Mouse (Mus musculus): Measurements from ENCODE around the gene Nr2c2ap.

Gene Nr2c2ap

GRCm38 (mm10) chr8:70111192-70111795 lies 19.8 kb upstream of the Nr2c2ap start:
- no peak for TF ChIP-seq GATA4 (IDR thresholded peaks at IDR 0.05; ENCODE audit: insufficient replicate concordance, low read length)

GRCm38 (mm10) chr8:70112401-70113016 lies 18.6 kb upstream of the Nr2c2ap start:
- no peak for TF ChIP-seq GATA4 (IDR thresholded peaks at IDR 0.05; ENCODE audit: insufficient replicate concordance, low read length)

- TF ChIP-seq GATA4 (IDR thresholded peaks at IDR 0.05; ENCODE audit: insufficient replicate concordance, low read length): no peak
Observed at GRCm38 (mm10) chr8:70114488-70114887, 16.6 kb upstream of the Nr2c2ap start.

GRCm38 (mm10) chr8:70114892-70115291 lies 16.2 kb upstream of the Nr2c2ap start:
- no peak for TF ChIP-seq GATA4 (IDR thresholded peaks at IDR 0.05; ENCODE audit: insufficient replicate concordance, low read length)

- TF ChIP-seq GATA4 (IDR thresholded peaks at IDR 0.05; ENCODE audit: insufficient replicate concordance, low read length): no peak
Observed at GRCm38 (mm10) chr8:70117611-70118010, 13.5 kb upstream of the Nr2c2ap start.

GRCm38 (mm10) chr8:70118726-70119700 lies 12.1 kb upstream of the Nr2c2ap start:
- no peak for TF ChIP-seq GATA4 (IDR thresholded peaks at IDR 0.05; ENCODE audit: insufficient replicate concordance, low read length)

GRCm38 (mm10) chr8:70120667-70121066 lies 10.5 kb upstream of the Nr2c2ap start, which contains the start of gene Ncan:
Gene Ncan (minus strand): TSS chr8:70120873.
- TF ChIP-seq GATA4 (IDR thresholded peaks at IDR 0.05; ENCODE audit: insufficient replicate concordance, low read length): no peak

GRCm38 (mm10) chr8:70122863-70123262 lies 8.3 kb upstream of the Nr2c2ap start:
- TF ChIP-seq GATA4 (IDR thresholded peaks at IDR 0.05; ENCODE audit: insufficient replicate concordance, low read length): no peak

- TF ChIP-seq GATA4 (IDR thresholded peaks at IDR 0.05; ENCODE audit: insufficient replicate concordance, low read length): no peak
Observed at GRCm38 (mm10) chr8:70124992-70125391, 6.1 kb upstream of the Nr2c2ap start.

- TF ChIP-seq GATA4 (IDR thresholded peaks at IDR 0.05; ENCODE audit: insufficient replicate concordance, low read length): no peak
Observed at GRCm38 (mm10) chr8:70128435-70128834, 2.7 kb upstream of the Nr2c2ap start.

- TF ChIP-seq GATA4 (IDR thresholded peaks at IDR 0.05; ENCODE audit: insufficient replicate concordance, low read length): no peak
Observed at GRCm38 (mm10) chr8:70129309-70129952, 1.7 kb upstream of the Nr2c2ap start.

GRCm38 (mm10) chr8:70130066-70130465 lies 1.1 kb upstream of the Nr2c2ap start:
- TF ChIP-seq GATA4 (IDR thresholded peaks at IDR 0.05; ENCODE audit: insufficient replicate concordance, low read length): no peak

GRCm38 (mm10) chr8:70134086-70134485 lies 3.0 kb downstream of the Nr2c2ap start:
- TF ChIP-seq GATA4 (IDR thresholded peaks at IDR 0.05; ENCODE audit: insufficient replicate concordance, low read length): no peak

- no peak for TF ChIP-seq GATA4 (IDR thresholded peaks at IDR 0.05; ENCODE audit: insufficient replicate concordance, low read length)
Observed at GRCm38 (mm10) chr8:70134931-70135330, 3.8 kb downstream of the Nr2c2ap start.

GRCm38 (mm10) chr8:70136591-70136990 lies 5.5 kb downstream of the Nr2c2ap start:
- no peak for TF ChIP-seq GATA4 (IDR thresholded peaks at IDR 0.05; ENCODE audit: insufficient replicate concordance, low read length)

Data from liver, adult (tissue).